Mouse (Mus musculus): Measurements from ENCODE around the gene Fam155a. TPM values are rescaled to one million over a fixed set of nuclear protein-coding genes. Genes with fewer than 3 reads are reported as not detected.

The Fam155a gene
- polyA plus RNA-seq, 1 experiment from 2014 or later, result 28.8 TPM

DNA sequence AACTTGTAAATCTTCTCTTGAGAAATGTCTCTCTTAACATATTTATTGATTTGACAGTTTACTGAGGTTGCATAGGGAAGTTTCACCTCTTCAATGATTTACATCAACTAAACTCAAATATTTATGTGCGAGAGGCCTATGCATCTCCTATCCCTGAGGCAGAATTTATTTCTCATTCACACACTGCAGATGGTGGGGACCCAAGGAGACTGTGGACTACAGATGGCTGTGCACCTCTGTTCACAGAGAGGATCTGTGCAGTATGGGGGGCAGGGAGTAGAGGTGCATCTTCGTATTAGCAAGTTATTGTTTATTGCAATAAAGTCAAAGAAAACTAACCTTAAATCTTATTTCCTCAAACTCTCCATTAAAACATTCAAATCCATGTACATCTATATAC, 346.9 kb downstream of the Fam155a start:
- WGBS, result 69% methylated on average over 2 of the region's 2 CpGs
- no peak overlapping the region for H3K27ac ChIP-seq (replicated peaks)
- ATAC-seq (ENCODE audit: low FRiP score), result no peak
- H3K36me3 ChIP-seq, result no peaks in the 10 kb centered on the region
- no peak overlapping the region for H3K9ac ChIP-seq (replicated peaks)
- no peak overlapping the region for H3K4me3 ChIP-seq (replicated peaks)
- no peaks in the 10 kb centered on the region for H3K27me3 ChIP-seq (replicated peaks)
- H3K9me3 ChIP-seq (replicated peaks), result no peaks in the 10 kb centered on the region
- no peak overlapping the region for H3K4me2 ChIP-seq
- 0 out of 2 replicates have a peak, but pooled peaks cover 4% of the 10 kb centered on the region for H3K4me1 ChIP-seq

DNA sequence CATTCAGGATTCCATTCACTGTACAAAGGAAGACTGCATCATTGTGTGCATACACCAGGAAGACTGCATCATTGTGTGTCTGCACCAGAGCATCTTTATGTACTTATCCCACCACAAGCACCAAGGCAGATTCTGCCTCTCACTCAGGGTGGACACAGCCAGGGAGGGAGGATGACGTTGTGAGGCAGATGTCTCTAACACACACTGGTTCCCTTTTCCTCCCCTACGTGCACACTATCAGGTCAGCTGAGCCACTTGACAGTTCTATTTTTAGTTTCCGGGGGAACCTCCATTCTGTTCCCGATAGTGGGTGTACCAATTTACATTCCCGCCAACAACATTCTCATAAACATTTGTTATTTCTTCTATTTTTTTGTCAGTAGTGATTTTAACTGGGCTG, 347.4 kb downstream of the Fam155a start:
- no peaks in the 10 kb centered on the region for H3K36me3 ChIP-seq
- no peak overlapping the region for H3K9ac ChIP-seq (replicated peaks)
- H3K9me3 ChIP-seq (replicated peaks), result no peaks in the 10 kb centered on the region
- H3K4me1 ChIP-seq, result 0 out of 2 replicates have a peak, but pooled peaks cover 4% of the 10 kb centered on the region
- H3K4me3 ChIP-seq (replicated peaks), result no peak overlapping the region
- H3K27me3 ChIP-seq (replicated peaks), result no peaks in the 10 kb centered on the region
- no peak for ATAC-seq (ENCODE audit: low FRiP score)
- WGBS, result 65% methylated on average over 5 of the region's 5 CpGs
- no peak overlapping the region for H3K4me2 ChIP-seq
- no peak overlapping the region; the same call in 1 of the 2 replicates for H3K27ac ChIP-seq (replicated peaks)

DNA sequence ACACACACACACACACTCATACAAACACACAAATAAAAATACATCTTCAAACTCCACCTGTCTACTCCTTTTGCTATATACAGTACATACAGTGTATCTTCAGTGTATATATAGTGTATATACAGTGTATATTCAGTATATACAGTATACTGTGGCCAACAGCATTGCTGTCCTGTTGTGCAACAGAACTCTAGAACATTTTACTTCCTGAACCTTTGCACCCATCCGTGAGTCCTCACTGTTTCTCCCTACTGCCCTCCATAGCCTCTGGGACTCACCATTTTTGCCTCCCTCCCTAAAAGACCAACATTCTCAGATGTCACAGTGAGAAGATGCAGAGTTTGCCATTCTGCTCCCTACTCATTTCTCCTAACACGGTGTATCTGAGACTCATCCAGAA, 347.8 kb downstream of the Fam155a start:
- H3K27me3 ChIP-seq (replicated peaks), result no peaks in the 10 kb centered on the region
- H3K36me3 ChIP-seq, result no peaks in the 10 kb centered on the region
- ATAC-seq (ENCODE audit: low FRiP score), result no peak
- H3K9ac ChIP-seq (replicated peaks), result no peak overlapping the region
- no peak overlapping the region for H3K27ac ChIP-seq (replicated peaks)
- H3K4me1 ChIP-seq, result 0 out of 2 replicates have a peak, but pooled peaks cover 4% of the 10 kb centered on the region
- H3K4me2 ChIP-seq, result no peak overlapping the region
- H3K9me3 ChIP-seq (replicated peaks), result no peaks in the 10 kb centered on the region
- WGBS, result 81% methylated on average over 2 of the region's 2 CpGs
- H3K4me3 ChIP-seq (replicated peaks), result no peak overlapping the region

DNA sequence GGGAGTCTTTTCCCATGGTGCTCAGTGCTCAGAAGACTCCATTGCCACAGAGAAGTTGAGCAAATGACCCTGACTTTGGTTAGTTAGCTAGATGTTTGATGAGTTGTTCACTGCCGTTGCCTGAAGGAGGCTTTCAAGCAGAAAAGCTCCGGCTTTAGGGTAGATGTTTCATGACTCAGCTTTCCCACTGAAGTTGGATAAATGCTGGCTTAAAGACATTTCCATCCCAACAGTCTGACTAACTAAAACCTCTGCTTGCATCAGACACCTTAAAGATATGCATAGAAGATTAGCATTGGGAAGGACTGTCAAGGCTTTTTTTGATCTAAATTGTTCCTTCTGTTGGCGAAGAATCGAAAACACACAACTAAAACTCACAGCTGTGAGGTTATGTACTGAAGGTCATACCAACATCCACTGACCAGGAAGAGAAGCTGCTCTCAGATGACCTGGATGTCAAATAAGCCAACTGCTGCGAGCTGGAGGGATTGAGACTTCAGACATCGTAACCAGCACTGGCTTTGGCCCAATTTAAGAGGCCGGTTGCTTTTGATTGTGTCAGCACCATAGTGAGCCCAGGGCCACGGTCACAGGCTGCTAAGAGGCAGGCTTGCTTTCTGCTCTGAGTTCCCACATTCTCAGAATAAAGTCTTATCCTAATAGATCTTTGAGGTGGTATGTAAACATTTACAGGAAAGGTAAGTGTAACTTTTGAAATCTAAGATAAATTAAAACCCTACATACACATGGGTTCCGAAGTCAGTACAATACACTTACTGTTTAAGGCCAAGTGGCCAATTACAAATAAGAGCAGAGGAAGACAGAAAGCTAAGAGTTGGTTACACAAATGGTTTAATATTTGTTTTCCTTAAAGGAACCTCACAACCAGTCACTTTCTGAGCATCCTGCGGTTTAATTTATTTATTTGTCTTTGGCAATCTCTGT, 351.8 kb downstream of the Fam155a start:
- Histone ChIP-seq H3K9me3 (replicated peaks) (no peaks in the 10 kb centered on the region), H3K9ac (replicated peaks) (no peak overlapping the region), H3K27ac (replicated peaks) (no peak overlapping the region), H3K4me2 (no peak overlapping the region), H3K36me3 (no peaks in the 10 kb centered on the region), H3K4me1 (peaks cover 6% of the 10 kb centered on the region; the same call in 1 of the 2 replicates), H3K4me3 (replicated peaks) (no peak overlapping the region), H3K27me3 (replicated peaks) (no peaks in the 10 kb centered on the region)
- ATAC-seq (ENCODE audit: low FRiP score), result no peak
- WGBS, result 78% methylated on average over 10 of the region's 10 CpGs

DNA sequence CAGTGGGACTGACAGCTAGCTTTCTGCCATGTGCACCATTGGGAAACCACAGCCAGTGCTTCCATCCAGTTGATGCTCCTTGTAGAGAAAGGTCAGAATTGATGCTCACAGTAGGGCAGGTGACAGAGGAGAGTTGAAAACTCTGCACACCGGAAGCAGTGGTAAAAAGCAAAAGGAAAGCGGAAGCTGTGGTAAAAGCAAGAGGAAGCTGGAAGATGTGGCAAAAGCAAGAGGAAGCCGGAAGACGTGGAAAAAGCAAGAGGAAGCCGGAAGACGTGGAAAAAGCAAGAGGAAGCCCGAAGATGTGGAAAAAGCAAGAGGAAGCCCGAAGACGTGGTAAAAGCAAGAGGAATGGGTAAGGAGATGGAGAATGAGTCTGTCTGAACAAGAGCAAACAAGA, 354.8 kb downstream of the Fam155a start:
- H3K4me1 ChIP-seq, result peaks cover 3% of the 10 kb centered on the region; the same call in 1 of the 2 replicates
- ATAC-seq (ENCODE audit: low FRiP score), result no peak
- H3K9ac ChIP-seq (replicated peaks), result no peak overlapping the region
- no peak overlapping the region for H3K4me2 ChIP-seq
- no peaks in the 10 kb centered on the region for H3K27me3 ChIP-seq (replicated peaks)
- no peak overlapping the region for H3K4me3 ChIP-seq (replicated peaks)
- no peaks in the 10 kb centered on the region for H3K9me3 ChIP-seq (replicated peaks)
- WGBS, result 90% methylated on average over 9 of the region's 9 CpGs
- H3K27ac ChIP-seq (replicated peaks), result no peak overlapping the region
- H3K36me3 ChIP-seq, result no peaks in the 10 kb centered on the region

DNA sequence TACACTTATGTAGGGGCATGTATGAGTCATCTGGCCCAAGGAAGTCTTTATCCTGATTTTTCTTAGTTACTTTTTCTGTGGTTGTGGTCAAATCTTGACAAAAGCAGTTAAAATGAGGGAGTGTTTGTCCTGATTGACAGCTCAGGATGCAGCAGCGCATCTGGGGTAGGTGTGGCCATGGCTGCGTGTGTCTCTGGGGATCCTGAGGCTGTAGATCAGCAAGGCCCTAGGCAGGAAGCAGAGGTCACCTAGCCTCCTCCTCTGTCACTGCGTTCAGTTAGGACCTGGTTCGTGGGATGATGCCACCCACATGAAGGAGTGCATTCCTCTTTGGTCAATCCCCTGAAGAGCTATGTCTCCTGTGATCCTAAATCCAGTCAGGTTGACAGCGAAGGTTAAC, 362.5 kb downstream of the Fam155a start:
- Histone ChIP-seq H3K4me3 (replicated peaks) (no peak overlapping the region), H3K9ac (replicated peaks) (no peak overlapping the region), H3K36me3 (no peaks in the 10 kb centered on the region), H3K9me3 (replicated peaks) (no peaks in the 10 kb centered on the region), H3K27ac (replicated peaks) (no peak overlapping the region), H3K27me3 (replicated peaks) (no peaks in the 10 kb centered on the region), H3K4me1 (no peaks in the 10 kb centered on the region), H3K4me2 (no peak overlapping the region)
- WGBS, result 68% methylated on average over 5 of the region's 5 CpGs
- no peak for ATAC-seq (ENCODE audit: low FRiP score)

DNA sequence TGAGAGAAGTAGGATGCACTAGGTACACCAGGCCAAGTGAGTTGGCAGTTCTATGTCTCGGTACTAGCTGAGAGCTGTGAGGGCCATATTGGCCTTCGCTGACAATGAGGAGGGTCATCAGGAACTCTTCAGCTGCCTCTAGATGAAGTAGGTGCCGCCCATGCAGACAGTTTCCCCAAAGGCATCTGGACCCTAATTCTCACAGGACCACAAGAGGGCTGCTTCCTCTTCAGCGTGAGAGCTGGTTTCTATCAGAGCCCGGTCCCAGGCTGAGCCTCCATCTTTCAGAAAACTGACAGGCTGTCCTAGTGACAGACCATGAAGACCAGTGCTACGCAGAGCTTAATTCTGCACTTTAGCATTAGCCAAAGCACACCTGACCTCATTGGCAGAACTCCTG, 364.8 kb downstream of the Fam155a start:
- no peak overlapping the region for H3K4me3 ChIP-seq (replicated peaks)
- no peaks in the 10 kb centered on the region for H3K4me1 ChIP-seq
- H3K27ac ChIP-seq (replicated peaks), result no peak overlapping the region
- H3K36me3 ChIP-seq, result no peaks in the 10 kb centered on the region
- H3K27me3 ChIP-seq (replicated peaks), result no peaks in the 10 kb centered on the region
- no peak for ATAC-seq (ENCODE audit: low FRiP score)
- WGBS, result 88% methylated on average over 6 of the region's 6 CpGs
- H3K9ac ChIP-seq (replicated peaks), result no peak overlapping the region
- no peaks in the 10 kb centered on the region for H3K9me3 ChIP-seq (replicated peaks)
- H3K4me2 ChIP-seq, result no peak overlapping the region

DNA sequence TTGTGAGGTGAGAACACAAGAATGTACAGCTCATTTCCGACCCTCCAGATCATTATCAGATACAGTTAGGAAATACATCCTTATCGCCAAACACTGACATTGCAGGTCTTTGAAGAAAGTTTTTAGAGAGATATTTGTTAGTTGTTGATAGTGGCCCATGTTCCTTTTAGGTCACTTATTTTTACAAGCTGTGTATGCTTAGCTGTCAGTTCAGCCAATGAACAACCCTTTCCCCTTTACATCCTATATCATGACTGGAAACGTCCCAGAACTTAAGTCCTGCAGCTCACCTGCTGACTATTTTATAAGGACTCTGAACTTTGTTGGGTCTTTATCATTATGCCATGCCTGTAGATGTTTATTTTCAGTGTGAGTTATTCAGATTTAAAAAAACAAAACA, 366.3 kb downstream of the Fam155a start:
- no peak overlapping the region for H3K9ac ChIP-seq (replicated peaks)
- no peak overlapping the region for H3K4me3 ChIP-seq (replicated peaks)
- H3K4me2 ChIP-seq, result no peak overlapping the region
- H3K27ac ChIP-seq (replicated peaks), result no peak overlapping the region
- no peaks in the 10 kb centered on the region for H3K27me3 ChIP-seq (replicated peaks)
- no peak for ATAC-seq (ENCODE audit: low FRiP score)
- WGBS, result 85% methylated on average over 3 of the region's 3 CpGs
- 0 out of 2 replicates have a peak, but pooled peaks cover 2% of the 10 kb centered on the region for H3K4me1 ChIP-seq
- no peaks in the 10 kb centered on the region for H3K36me3 ChIP-seq
- no peaks in the 10 kb centered on the region for H3K9me3 ChIP-seq (replicated peaks)

DNA sequence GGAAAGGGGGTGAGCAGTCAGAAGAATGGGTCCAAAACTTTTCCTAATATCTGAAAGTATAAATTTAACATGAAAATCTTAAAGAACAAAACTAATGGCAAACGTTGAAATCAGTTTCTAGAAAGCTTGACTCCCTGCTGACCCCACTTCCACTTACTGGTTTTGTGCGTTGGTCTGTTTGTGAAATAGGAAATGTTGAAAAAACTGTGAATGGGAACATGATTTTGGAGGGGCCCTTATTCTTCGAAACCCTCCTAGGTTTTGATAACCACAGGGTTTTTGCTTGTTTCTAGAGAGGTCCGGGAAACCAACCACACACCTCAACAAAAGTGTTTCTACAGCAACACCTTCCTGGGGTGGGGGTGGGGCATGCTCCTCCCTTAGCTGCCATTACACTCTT, 368.6 kb downstream of the Fam155a start:
- H3K4me2 ChIP-seq, result no peak overlapping the region
- no peak overlapping the region for H3K9ac ChIP-seq (replicated peaks)
- H3K27me3 ChIP-seq (replicated peaks), result no peaks in the 10 kb centered on the region
- 0 out of 2 replicates have a peak, but pooled peaks cover 10% of the 10 kb centered on the region for H3K4me1 ChIP-seq
- ATAC-seq (ENCODE audit: low FRiP score), result no peak
- 63% methylated on average over 4 of the region's 4 CpGs for WGBS
- no peak overlapping the region for H3K4me3 ChIP-seq (replicated peaks)
- no peak overlapping the region for H3K27ac ChIP-seq (replicated peaks)
- H3K9me3 ChIP-seq (replicated peaks), result no peaks in the 10 kb centered on the region
- H3K36me3 ChIP-seq, result no peaks in the 10 kb centered on the region

DNA sequence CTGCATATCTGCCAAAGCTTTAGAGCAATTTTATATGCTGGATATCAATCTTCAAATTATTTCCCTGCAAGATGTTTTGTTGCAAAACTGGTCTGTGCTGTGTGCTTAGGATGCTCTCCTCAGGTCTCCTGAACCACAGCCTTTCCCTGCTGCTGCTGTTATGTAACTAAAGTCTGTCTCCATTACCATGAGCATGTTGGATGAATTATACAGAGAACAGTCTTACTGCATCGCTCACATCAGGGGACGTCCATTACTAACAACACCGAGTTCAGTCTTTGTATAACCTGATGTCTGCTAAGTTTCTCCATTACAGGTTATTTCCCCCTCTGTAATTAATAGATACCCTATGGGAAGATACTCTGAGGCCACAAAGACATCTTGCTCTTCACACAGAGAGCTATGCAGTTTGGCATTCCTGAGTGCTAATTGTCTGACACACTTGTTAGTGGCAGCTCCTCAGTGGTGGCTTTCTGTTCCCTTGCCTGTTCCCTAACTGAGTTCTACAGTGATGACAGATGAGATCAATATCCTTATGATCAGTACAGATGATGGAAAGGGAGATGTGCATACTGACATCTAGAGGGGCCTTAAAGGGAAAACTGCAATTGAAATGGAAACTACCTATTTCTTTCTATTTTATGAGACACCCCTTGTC, 372.2 kb downstream of the Fam155a start:
- no peak overlapping the region for H3K9ac ChIP-seq (replicated peaks)
- WGBS, result 70% methylated on average over 3 of the region's 3 CpGs
- no peaks in the 10 kb centered on the region for H3K36me3 ChIP-seq
- no peaks in the 10 kb centered on the region for H3K9me3 ChIP-seq (replicated peaks)
- H3K4me3 ChIP-seq (replicated peaks), result no peak overlapping the region
- no peak overlapping the region for H3K4me2 ChIP-seq
- H3K4me1 ChIP-seq, result 0 out of 2 replicates have a peak, but pooled peaks cover 10% of the 10 kb centered on the region
- no peak overlapping the region for H3K27ac ChIP-seq (replicated peaks)
- ATAC-seq (ENCODE audit: low FRiP score), result no peak
- no peaks in the 10 kb centered on the region for H3K27me3 ChIP-seq (replicated peaks)

DNA sequence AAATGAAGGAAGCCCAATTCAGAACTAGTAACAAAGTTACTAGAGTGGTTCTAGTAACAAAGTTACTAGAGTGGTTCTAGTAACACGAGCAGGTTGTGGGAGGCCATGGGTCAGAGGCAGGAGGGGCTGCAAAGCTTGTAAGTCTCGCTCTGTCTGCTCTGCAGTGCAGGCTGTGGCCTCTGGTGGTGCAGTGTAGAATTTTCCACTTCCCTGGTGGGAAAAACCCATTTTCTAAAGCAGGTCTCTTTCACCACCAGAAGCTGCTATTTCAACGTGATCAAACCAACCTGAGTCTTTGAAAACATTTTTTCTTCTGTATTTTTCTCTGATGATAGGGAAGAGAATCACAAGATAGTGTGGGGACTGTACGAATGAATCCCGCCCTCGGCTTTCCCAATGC, 372.9 kb downstream of the Fam155a start:
- H3K27ac ChIP-seq (replicated peaks), result no peak overlapping the region
- no peak overlapping the region for H3K4me3 ChIP-seq (replicated peaks)
- H3K27me3 ChIP-seq (replicated peaks), result no peaks in the 10 kb centered on the region
- 0 out of 2 replicates have a peak, but pooled peaks cover 10% of the 10 kb centered on the region for H3K4me1 ChIP-seq
- no peaks in the 10 kb centered on the region for H3K36me3 ChIP-seq
- no peaks in the 10 kb centered on the region for H3K9me3 ChIP-seq (replicated peaks)
- no peak overlapping the region for H3K9ac ChIP-seq (replicated peaks)
- no peak overlapping the region for H3K4me2 ChIP-seq
- 75% methylated on average over 6 of the region's 6 CpGs for WGBS
- no peak for ATAC-seq (ENCODE audit: low FRiP score)

DNA sequence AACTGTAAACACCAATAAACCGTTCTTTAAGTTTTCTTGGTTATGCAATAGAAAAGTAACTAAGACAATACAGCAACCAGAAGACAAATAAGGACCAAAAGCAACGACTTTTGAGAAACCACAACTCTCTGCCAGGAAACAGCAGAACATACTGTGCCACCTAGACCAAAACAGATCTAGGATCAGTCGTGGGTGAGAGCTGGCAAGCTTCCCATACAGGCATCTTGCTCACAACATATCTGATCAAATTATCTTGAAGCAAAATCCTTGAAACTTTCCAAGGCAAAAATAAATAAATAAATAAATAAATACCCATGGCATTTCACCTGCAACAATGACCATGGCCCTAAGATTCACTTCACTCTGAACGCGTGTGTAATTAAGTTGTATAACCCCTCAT, 376.3 kb downstream of the Fam155a start:
- Histone ChIP-seq H3K9me3 (replicated peaks) (no peaks in the 10 kb centered on the region), H3K4me2 (no peak overlapping the region), H3K27me3 (replicated peaks) (no peaks in the 10 kb centered on the region), H3K9ac (replicated peaks) (no peak overlapping the region), H3K36me3 (no peaks in the 10 kb centered on the region), H3K4me3 (replicated peaks) (no peak overlapping the region), H3K27ac (replicated peaks) (no peak overlapping the region), H3K4me1 (0 out of 2 replicates have a peak, but pooled peaks cover 7% of the 10 kb centered on the region)
- 88% methylated on average over 5 of the region's 5 CpGs for WGBS
- no peak for ATAC-seq (ENCODE audit: low FRiP score)

All from neural tube, embryonic 15.5 days (tissue).